Mouse (Mus musculus): ENCODE data around the gene Zfp385c. TPM values are rescaled to one million over a fixed set of nuclear protein-coding genes. Genes with fewer than 3 reads are reported as not detected.
"Not testable (repeated sequence)": the region's sequence is repeated elsewhere in the genome, so short reads cannot be mapped to it uniquely, and the experiment has no call there.

Gene Zfp385c
- polyA plus RNA-seq, 1 experiment from 2014 or later: 0.26 TPM

DNA sequence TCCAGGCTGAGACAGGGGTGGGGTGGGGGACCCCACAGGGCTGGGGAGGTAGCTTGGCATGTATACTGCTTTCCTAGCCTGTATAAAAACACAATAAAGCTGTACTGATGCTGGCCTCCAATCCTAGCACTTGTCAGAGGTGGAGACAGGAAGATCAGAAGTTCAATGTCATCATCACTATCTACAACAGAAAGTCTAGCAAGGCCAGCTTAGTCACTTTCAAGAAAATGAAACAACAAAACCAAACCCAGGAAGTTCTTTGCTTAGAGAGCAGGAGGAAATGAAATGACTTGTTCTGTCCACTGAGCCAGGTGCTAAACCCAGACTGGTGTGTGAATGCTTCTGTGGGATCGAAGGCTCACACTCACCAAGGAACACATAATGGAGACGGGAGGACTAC is 103.8 kb downstream of the Zfp385c start:
- no peak for ATAC-seq (ENCODE audit: low read depth)
- 87% methylated on average over 2 of the region's 2 CpGs for WGBS
- no peaks in the 10 kb centered on the region for H3K9me3 ChIP-seq (ENCODE audit: control insufficient read depth, low read length)

DNA sequence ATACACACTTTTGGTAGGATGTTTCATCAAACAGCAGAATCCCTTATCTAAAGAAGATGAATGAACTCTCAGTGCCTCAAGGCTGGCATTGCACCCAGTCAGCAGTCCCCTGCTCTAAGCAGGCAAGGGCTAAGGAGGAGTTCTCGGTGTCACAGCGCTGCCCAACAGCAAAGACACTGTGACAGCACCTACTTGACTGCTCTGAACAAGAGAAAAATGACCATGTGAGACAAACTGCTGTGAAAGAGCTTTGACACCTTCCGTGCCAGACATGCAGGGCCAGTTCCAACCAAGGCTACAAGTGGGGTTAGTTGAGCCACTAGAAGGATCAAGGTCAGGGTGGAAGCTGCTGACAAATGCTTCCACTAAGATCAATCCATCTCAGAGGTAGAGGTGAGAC is 107.1 kb downstream of the Zfp385c start:
- no peak overlapping the region for H3K9ac ChIP-seq (ENCODE audit: low read length)
- H3K27ac ChIP-seq (ENCODE audit: low read length): no peak overlapping the region
- H3K9me3 ChIP-seq (ENCODE audit: control insufficient read depth, low read length): no peaks in the 10 kb centered on the region
- ATAC-seq (ENCODE audit: low read depth): no peak
- H3K4me1 ChIP-seq (replicated peaks; ENCODE audit: control insufficient read depth, insufficient read depth, low read length): no peaks in the 10 kb centered on the region
- no peaks in the 10 kb centered on the region for H3K27me3 ChIP-seq (ENCODE audit: control insufficient read depth, insufficient read depth, low read depth, low read length)
- no peak overlapping the region for H3K4me2 ChIP-seq (ENCODE audit: low read depth, low read length)
- WGBS: 95% methylated on average over 3 of the region's 3 CpGs
- H3K4me3 ChIP-seq (ENCODE audit: low read length): no peak overlapping the region
- H3K36me3 ChIP-seq (ENCODE audit: control insufficient read depth, insufficient read depth, low read length): peaks cover 79% of the 10 kb centered on the region

More for the DNA sequence above, 103.8 kb downstream of the Zfp385c start:
- Histone ChIP-seq H3K4me2 (ENCODE audit: low read depth, low read length) (no peak overlapping the region), H3K36me3 (ENCODE audit: control insufficient read depth, insufficient read depth, low read length) (peaks cover 80% of the 10 kb centered on the region), H3K27ac (ENCODE audit: low read length) (no peak overlapping the region), H3K9ac (ENCODE audit: low read length) (no peak overlapping the region), H3K4me3 (ENCODE audit: low read length) (no peak overlapping the region), H3K4me1 (replicated peaks; ENCODE audit: control insufficient read depth, insufficient read depth, low read length) (no peaks in the 10 kb centered on the region), H3K27me3 (ENCODE audit: control insufficient read depth, insufficient read depth, low read depth, low read length) (no peaks in the 10 kb centered on the region)

DNA sequence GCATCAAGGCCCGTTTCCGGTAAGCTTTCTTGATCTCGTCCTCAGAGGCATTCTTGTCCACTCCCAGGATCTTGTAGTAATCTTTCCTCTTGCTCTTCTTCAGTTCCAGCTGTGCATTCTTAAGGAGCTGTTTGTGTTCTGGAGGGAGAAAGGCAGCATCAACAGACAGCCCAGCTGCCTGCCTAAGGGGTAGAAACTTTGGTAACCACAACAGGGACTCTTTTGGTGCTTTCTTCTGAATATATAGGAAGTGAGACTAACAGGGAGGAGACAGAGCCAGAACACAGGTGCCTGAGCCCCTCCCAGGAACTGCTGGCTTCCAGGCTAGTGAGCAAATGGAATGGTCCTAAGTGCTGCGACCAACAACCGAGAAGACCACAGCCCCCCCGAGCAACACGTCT is 107.7 kb downstream of the Zfp385c start:
- H3K36me3 ChIP-seq (ENCODE audit: control insufficient read depth, insufficient read depth, low read length): peaks cover 75% of the 10 kb centered on the region
- H3K27ac ChIP-seq (ENCODE audit: low read length): no peak overlapping the region
- no peak overlapping the region for H3K4me3 ChIP-seq (ENCODE audit: low read length)
- no peaks in the 10 kb centered on the region for H3K9me3 ChIP-seq (ENCODE audit: control insufficient read depth, low read length)
- H3K9ac ChIP-seq (ENCODE audit: low read length): no peak overlapping the region
- ATAC-seq (ENCODE audit: low read depth): no peak
- no peaks in the 10 kb centered on the region for H3K4me1 ChIP-seq (replicated peaks; ENCODE audit: control insufficient read depth, insufficient read depth, low read length)
- H3K4me2 ChIP-seq (ENCODE audit: low read depth, low read length): no peak overlapping the region
- no peaks in the 10 kb centered on the region for H3K27me3 ChIP-seq (ENCODE audit: control insufficient read depth, insufficient read depth, low read depth, low read length)
- 86% methylated on average over 7 of the region's 7 CpGs for WGBS

DNA sequence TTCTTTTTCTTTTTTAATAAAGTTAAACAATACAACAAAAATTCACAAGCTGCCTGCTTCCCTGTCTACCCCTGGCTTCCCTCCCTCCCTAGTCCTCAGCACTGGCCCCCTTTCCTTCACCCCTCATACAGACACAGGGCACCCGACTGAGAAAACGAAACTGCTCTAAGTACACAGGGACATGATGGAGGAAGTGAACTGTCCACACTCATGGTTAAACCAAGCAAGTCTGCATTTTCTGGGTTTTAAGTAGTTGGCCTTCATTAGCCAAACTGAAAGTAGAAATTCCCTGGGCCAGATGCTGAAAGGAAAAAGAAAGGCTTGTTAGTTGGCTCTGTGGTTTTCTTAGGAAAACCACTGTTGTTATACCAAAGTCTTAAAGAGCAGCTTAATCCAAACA is 109.4 kb downstream of the Zfp385c start:
- H3K9ac ChIP-seq (ENCODE audit: low read length): no peak overlapping the region
- H3K4me2 ChIP-seq (ENCODE audit: low read depth, low read length): no peak overlapping the region
- no peaks in the 10 kb centered on the region for H3K4me1 ChIP-seq (replicated peaks; ENCODE audit: control insufficient read depth, insufficient read depth, low read length)
- H3K36me3 ChIP-seq (ENCODE audit: control insufficient read depth, insufficient read depth, low read length): peaks cover 69% of the 10 kb centered on the region
- H3K9me3 ChIP-seq (ENCODE audit: control insufficient read depth, low read length): no peaks in the 10 kb centered on the region
- no peak overlapping the region for H3K4me3 ChIP-seq (ENCODE audit: low read length)
- no peak overlapping the region for H3K27ac ChIP-seq (ENCODE audit: low read length)
- no peaks in the 10 kb centered on the region for H3K27me3 ChIP-seq (ENCODE audit: control insufficient read depth, insufficient read depth, low read depth, low read length)
- 89% methylated on average over 2 of the region's 2 CpGs for WGBS
- ATAC-seq (ENCODE audit: low read depth): no peak

DNA sequence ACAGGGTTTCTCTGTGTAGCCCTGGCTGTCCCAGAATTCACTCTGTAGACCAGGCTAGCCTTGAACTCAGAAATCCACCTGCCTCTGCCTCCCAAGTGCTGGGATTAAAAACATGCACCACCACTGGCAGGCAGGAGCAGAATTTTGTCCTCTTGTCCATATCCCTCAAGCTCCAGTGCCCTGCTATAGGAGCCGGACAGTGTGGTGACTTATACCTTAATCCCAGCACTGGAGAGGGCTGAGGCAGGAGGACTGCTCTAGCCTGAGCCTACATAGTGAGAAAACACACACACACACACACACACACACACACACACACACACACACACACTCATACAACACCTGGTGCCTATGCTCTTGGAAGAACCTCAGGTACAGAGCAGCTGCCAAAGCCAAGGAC is 109.8 kb downstream of the Zfp385c start:
- H3K36me3 ChIP-seq (ENCODE audit: control insufficient read depth, insufficient read depth, low read length): peaks cover 66% of the 10 kb centered on the region
- H3K27me3 ChIP-seq (ENCODE audit: control insufficient read depth, insufficient read depth, low read depth, low read length); H3K9me3 ChIP-seq (ENCODE audit: control insufficient read depth, low read length); H3K4me1 ChIP-seq (replicated peaks; ENCODE audit: control insufficient read depth, insufficient read depth, low read length); ATAC-seq (ENCODE audit: low read depth); H3K27ac ChIP-seq (ENCODE audit: low read length); H3K4me2 ChIP-seq (ENCODE audit: low read depth, low read length); H3K9ac ChIP-seq (ENCODE audit: low read length); H3K4me3 ChIP-seq (ENCODE audit: low read length): not testable (repeated sequence)
- WGBS: 95% methylated on average over 1 of the region's 1 CpGs

DNA sequence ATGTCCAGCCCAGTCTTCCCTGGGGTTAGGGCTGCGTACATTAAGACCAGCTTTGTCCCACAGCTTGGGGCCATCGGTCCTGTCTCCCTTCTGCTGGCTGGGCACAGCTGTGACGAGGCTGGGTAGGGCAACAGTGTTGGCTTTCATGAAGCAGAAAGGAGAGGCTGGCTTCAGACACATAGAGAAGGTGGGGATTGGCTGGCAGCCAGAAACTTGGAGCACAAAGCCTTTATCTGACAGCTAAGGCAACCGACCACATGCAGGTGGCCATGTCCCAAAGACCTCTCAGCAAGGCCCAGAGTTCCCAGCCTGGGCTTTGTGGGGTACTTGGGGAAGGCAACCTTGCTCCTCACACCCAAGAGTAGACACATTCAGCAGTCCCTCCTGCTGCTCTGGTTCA is 110.5 kb downstream of the Zfp385c start:
- no peaks in the 10 kb centered on the region for H3K4me1 ChIP-seq (replicated peaks; ENCODE audit: control insufficient read depth, insufficient read depth, low read length)
- no peak overlapping the region for H3K27ac ChIP-seq (ENCODE audit: low read length)
- H3K4me2 ChIP-seq (ENCODE audit: low read depth, low read length): no peak overlapping the region
- no peak overlapping the region for H3K9ac ChIP-seq (ENCODE audit: low read length)
- H3K27me3 ChIP-seq (ENCODE audit: control insufficient read depth, insufficient read depth, low read depth, low read length): no peaks in the 10 kb centered on the region
- 58% methylated on average over 4 of the region's 4 CpGs for WGBS
- peaks cover 61% of the 10 kb centered on the region for H3K36me3 ChIP-seq (ENCODE audit: control insufficient read depth, insufficient read depth, low read length)
- no peak for ATAC-seq (ENCODE audit: low read depth)
- no peak overlapping the region for H3K4me3 ChIP-seq (ENCODE audit: low read length)
- H3K9me3 ChIP-seq (ENCODE audit: control insufficient read depth, low read length): no peaks in the 10 kb centered on the region

DNA sequence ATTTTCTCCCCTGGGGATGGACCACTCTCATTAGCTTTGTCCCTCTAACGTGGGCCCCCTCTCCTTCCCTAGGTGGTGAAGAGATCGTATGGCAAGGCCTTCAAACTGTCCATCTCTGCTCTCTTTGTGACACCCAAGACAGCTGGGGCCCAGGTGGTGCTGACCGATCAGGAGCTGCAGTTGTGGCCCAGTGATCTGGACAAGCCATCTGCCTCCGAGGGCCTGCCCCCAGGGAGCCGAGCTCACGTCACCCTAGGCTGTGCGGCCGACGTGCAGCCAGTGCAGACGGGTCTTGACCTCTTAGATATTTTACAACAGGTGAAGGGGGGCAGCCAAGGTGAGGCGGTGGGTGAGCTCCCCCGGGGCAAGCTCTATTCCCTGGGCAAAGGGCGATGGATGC is 112.0 kb downstream of the Zfp385c start:
- Histone ChIP-seq H3K4me1 (replicated peaks; ENCODE audit: control insufficient read depth, insufficient read depth, low read length) (peaks cover 5% of the 10 kb centered on the region), H3K36me3 (ENCODE audit: control insufficient read depth, insufficient read depth, low read length) (peaks cover 47% of the 10 kb centered on the region), H3K4me3 (ENCODE audit: low read length) (no peak overlapping the region), H3K27me3 (ENCODE audit: control insufficient read depth, insufficient read depth, low read depth, low read length) (no peaks in the 10 kb centered on the region), H3K4me2 (ENCODE audit: low read depth, low read length) (no peak overlapping the region), H3K9ac (ENCODE audit: low read length) (no peak overlapping the region), H3K27ac (ENCODE audit: low read length) (no peak overlapping the region), H3K9me3 (ENCODE audit: control insufficient read depth, low read length) (no peaks in the 10 kb centered on the region)
- ATAC-seq (ENCODE audit: low read depth): no peak
- 88% methylated on average over 13 of the region's 13 CpGs for WGBS

DNA sequence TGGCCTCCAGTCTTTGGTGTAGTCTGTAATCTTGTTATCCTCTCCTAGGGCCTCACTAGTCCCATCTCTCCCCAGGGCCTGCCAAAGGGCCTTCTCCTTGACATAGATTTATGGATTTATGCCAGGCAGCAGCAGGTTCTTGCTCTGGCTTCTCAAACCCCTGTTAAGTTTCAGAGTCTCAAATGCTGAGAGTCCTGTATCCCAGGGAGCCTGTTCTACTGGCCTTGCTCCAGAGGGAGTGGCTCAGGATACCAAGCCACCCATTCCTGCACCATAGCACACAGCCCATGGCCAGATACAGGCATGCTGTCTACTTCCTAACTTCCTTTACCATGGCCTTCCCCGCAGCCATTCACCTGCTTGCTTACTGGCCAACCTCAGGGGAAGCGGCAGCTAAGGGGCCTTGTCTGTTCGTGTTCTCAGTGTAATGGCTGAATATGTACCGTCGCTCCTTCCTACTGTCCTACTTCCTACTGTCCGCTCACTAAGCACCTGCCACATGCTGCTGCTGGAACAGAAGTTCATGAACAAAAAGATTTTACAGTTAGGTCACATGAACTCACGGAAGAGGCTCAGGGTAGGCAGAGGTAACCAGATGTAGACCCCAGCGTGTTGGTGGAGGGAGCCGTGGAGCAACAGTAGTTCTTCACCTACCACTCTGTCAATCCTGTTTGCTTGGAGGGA is 113.0 kb downstream of the Zfp385c start:
- H3K4me1 ChIP-seq (replicated peaks; ENCODE audit: control insufficient read depth, insufficient read depth, low read length): peaks cover 9% of the 10 kb centered on the region
- H3K4me3 ChIP-seq (ENCODE audit: low read length): no peak overlapping the region
- ATAC-seq (ENCODE audit: low read depth): no peak
- H3K4me2 ChIP-seq (ENCODE audit: low read depth, low read length): no peak overlapping the region
- H3K27ac ChIP-seq (ENCODE audit: low read length): no peak overlapping the region
- WGBS: 89% methylated on average over 9 of the region's 9 CpGs
- peaks cover 37% of the 10 kb centered on the region for H3K36me3 ChIP-seq (ENCODE audit: control insufficient read depth, insufficient read depth, low read length)
- no peaks in the 10 kb centered on the region for H3K27me3 ChIP-seq (ENCODE audit: control insufficient read depth, insufficient read depth, low read depth, low read length)
- H3K9ac ChIP-seq (ENCODE audit: low read length): no peak overlapping the region
- 0 out of 2 replicates have a peak, but pooled peaks cover 2% of the 10 kb centered on the region for H3K9me3 ChIP-seq (ENCODE audit: control insufficient read depth, low read length)

DNA sequence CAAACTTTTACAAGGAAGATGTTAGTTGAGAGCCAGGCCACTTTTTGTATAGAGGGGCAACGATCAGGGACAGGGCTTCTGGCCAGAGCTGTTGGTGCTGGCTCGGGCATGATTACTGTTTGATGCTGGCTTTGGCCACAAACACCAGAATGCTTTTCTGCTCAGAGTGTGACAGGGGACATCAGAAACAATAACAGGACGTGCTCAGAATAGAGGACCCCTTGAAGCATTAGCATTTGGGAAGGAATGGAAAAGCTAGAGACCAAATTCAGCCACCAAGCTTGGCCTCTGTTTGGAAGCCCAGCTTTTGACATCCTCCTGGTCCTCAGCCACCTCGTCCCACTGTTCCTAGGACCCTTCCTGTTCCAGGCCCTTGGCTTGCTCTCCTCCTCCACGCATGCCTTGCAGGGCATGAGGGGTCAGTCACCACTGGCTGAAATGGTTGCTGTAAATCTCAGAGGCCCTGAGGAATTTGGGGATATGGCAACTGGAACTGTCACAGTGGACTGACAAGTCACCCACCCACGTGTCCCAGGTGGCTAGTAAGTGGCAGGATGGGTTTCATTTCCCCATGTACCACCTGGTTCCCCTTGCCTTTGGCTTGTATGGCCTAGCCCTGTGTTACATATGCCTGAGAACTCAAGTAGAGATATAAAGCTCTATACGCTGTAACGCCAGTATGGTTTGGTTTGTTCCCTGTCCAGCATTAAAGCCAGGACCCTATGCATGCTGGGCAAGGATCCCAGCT is 114.2 kb downstream of the Zfp385c start:
- H3K9me3 ChIP-seq (ENCODE audit: control insufficient read depth, low read length): 0 out of 2 replicates have a peak, but pooled peaks cover 2% of the 10 kb centered on the region
- no peak overlapping the region for H3K9ac ChIP-seq (ENCODE audit: low read length)
- H3K27ac ChIP-seq (ENCODE audit: low read length): no peak overlapping the region
- H3K36me3 ChIP-seq (ENCODE audit: control insufficient read depth, insufficient read depth, low read length): peaks cover 25% of the 10 kb centered on the region
- H3K4me1 ChIP-seq (replicated peaks; ENCODE audit: control insufficient read depth, insufficient read depth, low read length): peaks cover 9% of the 10 kb centered on the region
- no peak overlapping the region for H3K4me3 ChIP-seq (ENCODE audit: low read length)
- WGBS: 74% methylated on average over 8 of the region's 8 CpGs
- ATAC-seq (ENCODE audit: low read depth): no peak
- no peaks in the 10 kb centered on the region for H3K27me3 ChIP-seq (ENCODE audit: control insufficient read depth, insufficient read depth, low read depth, low read length)
- no peak overlapping the region for H3K4me2 ChIP-seq (ENCODE audit: low read depth, low read length)
